ENCODE assay signal across 9 mouse cellular contexts in the genomic region with DNA sequence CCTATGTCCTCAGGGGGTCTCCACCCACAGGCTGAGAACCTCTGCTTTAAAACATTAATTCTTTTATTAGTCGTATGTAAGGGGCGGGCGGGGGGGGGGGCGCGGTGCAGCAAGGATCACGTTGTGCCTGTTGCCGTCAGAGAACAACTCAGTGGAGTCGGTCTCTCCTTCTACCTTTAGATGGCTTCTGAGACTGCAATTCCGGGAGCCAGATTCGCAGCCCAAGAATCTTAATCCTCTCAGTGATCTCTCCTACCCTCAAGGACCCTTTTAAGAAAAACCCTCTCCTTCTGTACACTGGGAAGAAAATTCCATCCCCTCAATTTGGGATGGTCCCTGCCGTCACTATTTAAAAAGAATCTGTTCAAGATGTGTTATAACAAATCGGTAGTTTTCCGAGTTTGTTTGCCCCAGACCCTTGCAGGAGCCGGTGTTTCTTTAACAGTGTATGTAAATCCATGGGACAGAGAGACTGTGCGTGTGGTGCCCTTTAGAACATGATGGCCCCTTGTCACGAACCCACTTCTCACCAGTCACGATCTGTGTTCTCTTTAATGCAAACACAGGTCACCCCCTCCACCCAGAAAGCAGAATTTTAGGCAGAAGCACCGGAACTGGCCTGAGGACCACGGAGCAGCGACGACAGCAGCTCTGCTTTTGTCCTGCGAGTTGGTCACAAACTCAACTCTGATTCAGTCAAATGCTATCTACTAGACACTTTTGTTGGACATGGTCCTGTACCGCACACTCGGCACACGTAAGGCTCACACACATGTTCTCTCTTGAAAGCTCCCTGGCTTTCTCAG. TPM values are rescaled to one million over a fixed set of nuclear protein-coding genes. Genes with fewer than 3 reads are reported as not detected.
DNase-seq lines count a peak whose midpoint lies in the region; ATAC-seq and TF ChIP-seq lines count a peak whose summit lies in the region.
"Had no signal": no experiment of that assay in that cellular context is flagged by ENCODE, and none has a peak within 500 bp of the region (broad histone marks: within the 10 kb centered on the region; RNA-seq: fewer than 3 reads in every experiment).

No protein-coding gene starts in this region.

- 1% methylated on average over 25 of the region's 25 CpGs for WGBS in embryonic facial prominence, embryonic 13.5 days
- WGBS in neural tube, embryonic 12.5 days: 2% methylated on average over 25 of the region's 25 CpGs

- peak in 1 of 2 experiments; percentile 14 for DNase-seq in left cerebral cortex, adult 2 months (ENCODE audit: extremely low spot score in 1 of 2, low spot score in 2 of 2)
- DNase-seq in left cerebral cortex, adult 8-10 months (ENCODE audit: low spot score in 2 of 2): no peak
- DNase-seq in induced T-regulatory cell, adult 2 months (ENCODE audit: low read depth): peak; percentile 70
- DNase-seq in layer of hippocampus, adult 8-10 months (ENCODE audit: low spot score in 2 of 2): no peak
- no peak for DNase-seq in urinary bladder, adult 18-20 months (ENCODE audit: low spot score in 2 of 2)
- DNase-seq in kidney, postnatal 4 days: no peak

- H3K4me1 ChIP-seq in embryonic facial prominence, embryonic 13.5 days: peaks cover 20% of the 10 kb centered on the region
- H3K4me1 ChIP-seq in neural tube, embryonic 12.5 days: peaks cover 15% of the 10 kb centered on the region; the same call in 1 of the 2 replicates

- H3K4me2 ChIP-seq in embryonic facial prominence, embryonic 13.5 days: peak overlapping the region; percentile 92
- peak overlapping the region; percentile 94 for H3K4me2 ChIP-seq in neural tube, embryonic 12.5 days (replicated peaks)

- H3K27ac ChIP-seq in left cerebral cortex, adult 2 months: no peak overlapping the region
- H3K27ac ChIP-seq in embryonic facial prominence, embryonic 13.5 days: no peak overlapping the region
- H3K27ac ChIP-seq in neural tube, embryonic 12.5 days: no peak overlapping the region
- H3K27ac ChIP-seq: macrophage had no signal

- peak overlapping the region; percentile 51 for H3K4me3 ChIP-seq in left cerebral cortex, adult 2 months
- peak overlapping the region; percentile 62 for H3K4me3 ChIP-seq in embryonic facial prominence, embryonic 13.5 days
- H3K4me3 ChIP-seq in neural tube, embryonic 12.5 days: peak overlapping the region; percentile 54

- peaks cover 54% of the 10 kb centered on the region for H3K27me3 ChIP-seq in embryonic facial prominence, embryonic 13.5 days
- peaks cover 36% of the 10 kb centered on the region for H3K27me3 ChIP-seq in neural tube, embryonic 12.5 days (replicated peaks)

- no peak for TF ChIP-seq CTCF in left cerebral cortex, adult 2 months (IDR thresholded peaks at IDR 0.05)

- peak overlapping the region; percentile 69 for H3K9ac ChIP-seq in embryonic facial prominence, embryonic 13.5 days
- peak overlapping the region; percentile 36 for H3K9ac ChIP-seq in neural tube, embryonic 12.5 days

- intact Hi-C loops in left cerebral cortex, adult 2 months (cut with DNase I): no loop called here

- no peaks in the 10 kb centered on the region for H3K36me3 ChIP-seq in embryonic facial prominence, embryonic 13.5 days
- H3K36me3 ChIP-seq in neural tube, embryonic 12.5 days: no peaks in the 10 kb centered on the region

- no peaks in the 10 kb centered on the region for H3K9me3 ChIP-seq in embryonic facial prominence, embryonic 13.5 days
- H3K9me3 ChIP-seq in neural tube, embryonic 12.5 days: no peaks in the 10 kb centered on the region

- no peak for ATAC-seq in embryonic facial prominence, embryonic 13.5 days (ENCODE audit: insufficient number of reproducible peaks, insufficient read depth, low FRiP score, low TSS enrichment, low read depth)
- 0 out of 2 replicates have a peak, but pooled peaks have one; percentile 5 for ATAC-seq in neural tube, embryonic 12.5 days (ENCODE audit: low FRiP score, low read depth)

RNA-seq across cellular contexts. Expression of a gene that starts 0.7 kb away (rescaled TPM):
- 1 to 10 TPM; 5.2 to 5.3 TPM for total RNA-seq in left cerebral cortex, adult 2 months (2021)
- 1 to 10 TPM; 7.6 to 8.4 (median 8.1) TPM for total RNA-seq in left cerebral cortex, adult 8-10 months (2022)
- polyA plus RNA-seq in embryonic facial prominence, embryonic 13.5 days (2015; fragmentation: Nextera tagmentation; extraction: Ambion mirVana): 25.6 and 34.0 TPM in 2 replicates
- polyA plus RNA-seq in neural tube, embryonic 12.5 days (2016; fragmentation: Nextera tagmentation; extraction: Ambion mirVana): 10.0 and 10.3 TPM in 2 replicates
- 10 to 100 TPM in 2 of 4 experiments, 1 to 10 TPM in 2; 9.1 to 11.4 (median 9.7) TPM for total RNA-seq in layer of hippocampus, adult 8-10 months (2022)
